Mouse (Mus musculus): Measurements from ENCODE around the gene Braf.

DNA sequence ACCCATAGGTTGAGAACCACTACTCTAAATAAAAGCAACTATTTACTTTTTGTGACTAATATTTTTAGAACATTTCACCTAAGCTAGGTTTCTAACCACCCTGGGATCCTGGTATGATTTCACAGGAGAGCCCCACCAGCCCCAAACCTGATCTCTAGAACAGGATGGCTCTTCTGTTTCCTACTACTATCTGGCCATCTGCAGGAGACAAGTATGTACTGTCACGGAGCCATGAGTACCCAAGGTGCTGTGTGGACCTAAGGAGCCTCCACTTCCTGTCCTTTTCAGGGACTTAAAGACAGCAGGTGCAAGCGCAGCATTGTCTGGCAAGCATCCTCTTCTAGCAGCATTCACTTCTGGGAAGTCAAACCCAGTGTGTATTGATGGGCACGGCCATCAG, 123.4 kb downstream of the Braf start:
- TF ChIP-seq POLR2A (IDR thresholded peaks at IDR 0.05; ENCODE audit: low read depth, low read length) (no peak), CTCF (conservative IDR thresholded peaks at IDR 0.05 in 1 of 2, IDR thresholded peaks at IDR 0.05 in 1 of 2; ENCODE audit: low read depth in 2 of 2, low read length in 2 of 2) (no peak), KAT2A (IDR thresholded peaks at IDR 0.05; ENCODE audit: insufficient replicate concordance, low read length) (no peak), USF2 (conservative IDR thresholded peaks at IDR 0.05; ENCODE audit: low read depth, low read length) (no peak), ZKSCAN1 (IDR thresholded peaks at IDR 0.05; ENCODE audit: borderline replicate concordance, low read depth, low read length) (no peak), UBTF (IDR thresholded peaks at IDR 0.05; ENCODE audit: low read depth, low read length) (no peak), RAD21 (IDR thresholded peaks at IDR 0.05; ENCODE audit: low read depth, low read length) (no peak), EP300 (IDR thresholded peaks at IDR 0.05; ENCODE audit: low read length) (no peak), TCF12 (IDR thresholded peaks at IDR 0.05; ENCODE audit: low read depth, low read length) (no peak), JUN (IDR thresholded peaks at IDR 0.05; ENCODE audit: insufficient read depth, low read depth, low read length) (no peak), CHD2 (IDR thresholded peaks at IDR 0.05; ENCODE audit: low read length) (no peak), ZC3H11A (IDR thresholded peaks at IDR 0.05; ENCODE audit: low read depth, low read length) (no peak), ELF1 (IDR thresholded peaks at IDR 0.05; ENCODE audit: low read depth, low read length) (no peak)

All from CH12.LX (cell line).